Mouse (Mus musculus) heart, embryonic 12.5 days (tissue): ENCODE data around the gene Spryd7. TPM values are rescaled to one million over a fixed set of nuclear protein-coding genes. Genes with fewer than 3 reads are reported as not detected.
"Not testable (repeated sequence)": the region's sequence is repeated elsewhere in the genome, so short reads cannot be mapped to it uniquely, and the experiment has no call there.

ENCODE experiments used
- ATAC-seq: fragments of 200-750 bp; cut with Nextera tagmentation; 2 replicates; pipeline ENCODE4 v1.8.0; 2017; ENCODE audit warnings: moderate TSS enrichment, moderate library complexity; ENCODE audit not compliant: insufficient number of reproducible peaks, low FRiP score
- H3K27ac ChIP-seq: fragments of 300-500 bp; sonication (generic); 2 replicates; pipeline ENCODE4 v1.5.1; 2016; ENCODE audit warnings: mild to moderate bottlenecking, moderate library complexity; ENCODE audit not compliant: poor library complexity, severe bottlenecking
- H3K27me3 ChIP-seq: fragments of 300-500 bp; sonication (generic); replicated peaks from 2 replicates; pipeline ENCODE4 v1.6.1; 2016; ENCODE audit warnings: mild to moderate bottlenecking, moderate library complexity
- H3K36me3 ChIP-seq: fragments of 300-500 bp; sonication (generic); 2 replicates; pipeline ENCODE4 v1.6.1; 2016; ENCODE audit warnings: mild to moderate bottlenecking, moderate library complexity
- H3K4me1 ChIP-seq: fragments of 300-500 bp; sonication (generic); replicated peaks from 2 replicates; pipeline ENCODE4 v1.6.1; 2016; ENCODE audit warnings: mild to moderate bottlenecking
- H3K4me2 ChIP-seq: fragments of 300-500 bp; sonication (generic); 2 replicates; pipeline ENCODE4 v1.6.1; 2016; ENCODE audit warnings: mild to moderate bottlenecking, moderate library complexity
- H3K4me3 ChIP-seq: fragments of 300-500 bp; sonication (generic); 2 replicates; pipeline ENCODE4 v1.5.1; 2016; ENCODE audit warnings: mild to moderate bottlenecking
- H3K9ac ChIP-seq: fragments of 300-500 bp; sonication (generic); 2 replicates; pipeline ENCODE4 v1.6.1; 2016; ENCODE audit warnings: mild to moderate bottlenecking, moderate library complexity
- H3K9me3 ChIP-seq: fragments of 300-500 bp; sonication (generic); replicated peaks from 2 replicates; pipeline ENCODE4 v1.6.1; 2016; ENCODE audit warnings: mild to moderate bottlenecking, moderate library complexity
- WGBS: fragments of 180-500 bp; shearing (Covaris S2); methylation state at CpG from one replicate; pipeline ENCODE4 v1.1.7; 2016; 5-methylcytosine and 5-hydroxymethylcytosine counted together
- polyA plus RNA-seq: library from polyadenylated mRNA; unstranded; fragments of >200 nt; fragmentation: Nextera tagmentation; extraction: Ambion mirVana; gene quantifications from 2 replicates; pipeline ENCODE4 v1.2.1, GENCODE M21; 2016

Gene Spryd7
- polyA plus RNA-seq, 1 experiment from 2014 or later: 25.3 TPM

- Histone ChIP-seq H3K9me3 (no peaks in the 10 kb centered on the region), H3K27ac (no peak overlapping the region), H3K4me2 (no peak overlapping the region), H3K27me3 (no peaks in the 10 kb centered on the region), H3K9ac (no peak overlapping the region), H3K4me3 (no peak overlapping the region), H3K4me1 (no peaks in the 10 kb centered on the region), H3K36me3 (no peaks in the 10 kb centered on the region)
- 76% methylated on average over 10 of the region's 10 CpGs for WGBS
- ATAC-seq: no peak
Observed at GRCm38 (mm10) chr14:61575066-61575465, 18.4 kb upstream of the Spryd7 start.

DNA sequence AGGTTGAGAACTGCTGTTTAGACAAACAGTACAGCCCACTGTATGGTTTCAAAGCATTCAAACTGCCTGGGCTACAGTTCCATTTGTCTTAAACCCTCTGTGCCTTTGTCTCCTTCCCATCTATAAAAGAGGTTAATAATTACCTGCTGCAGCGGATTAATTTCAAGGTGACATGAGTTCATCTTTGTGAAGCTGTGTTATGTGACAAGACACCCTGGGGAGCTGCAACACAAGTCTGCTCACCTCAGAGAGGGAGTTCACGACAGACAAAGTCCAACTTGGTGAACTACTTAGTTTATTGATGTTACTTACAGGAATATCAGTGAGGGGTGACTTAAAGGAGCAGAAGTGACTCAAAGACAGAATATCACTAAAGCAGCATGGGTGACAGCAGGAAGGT lies 15.4 kb upstream of the Spryd7 start:
- Histone ChIP-seq H3K27ac (no peak overlapping the region), H3K4me1 (no peaks in the 10 kb centered on the region), H3K9ac (no peak overlapping the region), H3K36me3 (no peaks in the 10 kb centered on the region), H3K4me2 (no peak overlapping the region), H3K9me3 (no peaks in the 10 kb centered on the region), H3K4me3 (no peak overlapping the region), H3K27me3 (no peaks in the 10 kb centered on the region)
- ATAC-seq: no peak
- WGBS: 80% methylated on average over 2 of the region's 2 CpGs

- WGBS: 11% methylated on average over 4 of the region's 4 CpGs
- ATAC-seq: no peak
Observed at GRCm38 (mm10) chr14:61571366-61571765, 14.7 kb upstream of the Spryd7 start.

DNA sequence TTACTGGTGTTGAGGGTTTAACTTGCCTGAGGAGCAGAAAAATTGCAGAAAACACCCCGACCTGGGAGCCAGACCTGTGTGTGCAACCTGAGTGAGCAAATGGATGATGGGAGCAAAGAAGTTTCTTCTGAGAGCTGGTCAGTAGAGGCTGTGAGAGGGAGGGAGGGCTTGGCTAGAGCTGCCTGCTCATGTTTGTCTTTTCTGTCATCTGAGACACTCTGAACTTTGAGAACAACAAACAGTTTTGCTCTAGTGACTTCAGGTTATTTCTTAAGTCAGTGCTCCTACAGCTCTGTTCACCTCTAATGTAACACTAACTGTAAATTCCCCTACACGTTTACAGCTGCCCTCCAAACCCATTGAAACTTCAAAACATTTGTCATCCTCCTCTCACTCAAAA lies 12.7 kb upstream of the Spryd7 start:
- H3K9me3 ChIP-seq: no peaks in the 10 kb centered on the region
- no peaks in the 10 kb centered on the region for H3K27me3 ChIP-seq
- no peak overlapping the region for H3K4me2 ChIP-seq
- no peaks in the 10 kb centered on the region for H3K4me1 ChIP-seq
- H3K36me3 ChIP-seq: no peaks in the 10 kb centered on the region
- H3K9ac ChIP-seq: no peak overlapping the region
- 67% methylated on average over 2 of the region's 2 CpGs for WGBS
- no peak for ATAC-seq
- no peak overlapping the region for H3K27ac ChIP-seq
- no peak overlapping the region for H3K4me3 ChIP-seq

More at GRCm38 (mm10) chr14:61571366-61571765, 14.7 kb upstream of the Spryd7 start:
- Histone ChIP-seq H3K4me1 (no peaks in the 10 kb centered on the region), H3K36me3 (no peaks in the 10 kb centered on the region), H3K4me2 (no peak overlapping the region), H3K27ac (no peak overlapping the region), H3K27me3 (no peaks in the 10 kb centered on the region), H3K9ac (no peak overlapping the region), H3K9me3 (no peaks in the 10 kb centered on the region), H3K4me3 (no peak overlapping the region)

- H3K9ac ChIP-seq, H3K27me3 ChIP-seq, H3K36me3 ChIP-seq, ATAC-seq, H3K4me3 ChIP-seq, H3K4me1 ChIP-seq, H3K27ac ChIP-seq, H3K9me3 ChIP-seq, H3K4me2 ChIP-seq: not testable (repeated sequence)
- 72% methylated on average over 4 of the region's 4 CpGs for WGBS
Observed at GRCm38 (mm10) chr14:61566211-61566610, 9.5 kb upstream of the Spryd7 start.

DNA sequence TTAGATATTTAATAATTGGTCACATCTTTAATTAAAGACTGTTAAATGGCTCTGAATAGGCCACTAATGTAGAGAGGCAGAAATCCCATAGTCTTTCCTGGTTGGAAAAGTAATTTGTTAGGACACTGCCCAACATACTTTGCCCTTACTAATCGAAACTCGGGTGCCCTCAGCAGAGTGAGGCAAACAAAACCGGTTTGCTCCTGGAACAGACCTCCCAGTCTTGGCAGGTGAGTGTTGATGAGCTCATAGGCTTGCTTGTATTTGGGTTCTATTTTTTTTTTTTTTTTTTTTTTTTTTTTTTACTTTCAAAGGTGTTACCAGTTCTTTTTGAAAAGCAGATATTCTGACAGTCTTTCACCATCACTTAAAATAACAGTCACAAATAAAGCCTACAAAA lies 3.2 kb upstream of the Spryd7 start:
- 0 out of 2 replicates have a peak, but pooled peaks cover 3% of the 10 kb centered on the region for H3K9me3 ChIP-seq
- 61% methylated on average over 3 of the region's 3 CpGs for WGBS
- H3K4me1 ChIP-seq: peaks cover 2% of the 10 kb centered on the region; the same call in 1 of the 2 replicates
- H3K4me3 ChIP-seq: no peak overlapping the region
- no peak overlapping the region for H3K4me2 ChIP-seq
- H3K27me3 ChIP-seq: no peaks in the 10 kb centered on the region
- no peaks in the 10 kb centered on the region for H3K36me3 ChIP-seq
- H3K9ac ChIP-seq: no peak overlapping the region
- ATAC-seq: no peak
- H3K27ac ChIP-seq: no peak overlapping the region

DNA sequence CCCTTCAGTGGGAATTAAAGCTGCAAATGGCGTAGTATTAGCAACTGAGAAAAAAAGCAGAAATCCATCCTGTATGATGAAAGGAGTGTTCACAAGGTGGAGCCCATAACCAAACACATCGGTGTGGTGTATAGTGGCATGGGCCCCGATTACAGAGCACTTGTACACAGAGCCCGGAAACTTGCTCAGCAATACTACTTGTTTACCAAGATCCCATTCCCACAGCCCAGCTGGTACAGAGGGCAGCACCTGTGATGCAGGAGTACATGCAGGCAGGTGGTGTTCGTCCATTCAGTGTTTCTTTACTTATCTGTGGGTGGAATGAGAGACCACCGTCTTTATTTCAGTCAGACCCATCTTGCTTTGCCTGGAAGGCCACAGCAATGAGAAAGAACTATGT lies 2.2 kb upstream of the Spryd7 start:
- Histone ChIP-seq H3K27ac (no peak overlapping the region), H3K9me3 (0 out of 2 replicates have a peak, but pooled peaks cover 3% of the 10 kb centered on the region), H3K9ac (no peak overlapping the region), H3K36me3 (no peaks in the 10 kb centered on the region), H3K4me3 (no peak overlapping the region), H3K4me2 (no peak overlapping the region), H3K4me1 (peaks cover 2% of the 10 kb centered on the region; the same call in 1 of the 2 replicates), H3K27me3 (no peaks in the 10 kb centered on the region)
- WGBS: 87% methylated on average over 6 of the region's 6 CpGs
- ATAC-seq: no peak

- Histone ChIP-seq H3K27ac (peak overlapping the region; percentile 81), H3K36me3 (no peaks in the 10 kb centered on the region), H3K4me2 (peak overlapping the region; percentile 74), H3K27me3 (no peaks in the 10 kb centered on the region), H3K9me3 (no peaks in the 10 kb centered on the region), H3K9ac (peak overlapping the region; percentile 76), H3K4me3 (peak overlapping the region; percentile 72), H3K4me1 (peaks cover 2% of the 10 kb centered on the region; the same call in 1 of the 2 replicates)
- WGBS: 3% methylated on average over 6 of the region's 6 CpGs
- ATAC-seq: no peak
Observed at GRCm38 (mm10) chr14:61555931-61556288, 776 bp downstream of the Spryd7 start.

- H3K36me3 ChIP-seq: peaks cover 23% of the 10 kb centered on the region
- no peaks in the 10 kb centered on the region for H3K9me3 ChIP-seq
- no peaks in the 10 kb centered on the region for H3K27me3 ChIP-seq
- H3K9ac ChIP-seq: no peak overlapping the region
- no peak overlapping the region for H3K4me2 ChIP-seq
- ATAC-seq: no peak
- no peak overlapping the region for H3K4me3 ChIP-seq
- 82% methylated on average over 1 of the region's 1 CpGs for WGBS
- H3K27ac ChIP-seq: no peak overlapping the region
- no peaks in the 10 kb centered on the region for H3K4me1 ChIP-seq
Observed at GRCm38 (mm10) chr14:61548614-61549013, 8.1 kb downstream of the Spryd7 start.

DNA sequence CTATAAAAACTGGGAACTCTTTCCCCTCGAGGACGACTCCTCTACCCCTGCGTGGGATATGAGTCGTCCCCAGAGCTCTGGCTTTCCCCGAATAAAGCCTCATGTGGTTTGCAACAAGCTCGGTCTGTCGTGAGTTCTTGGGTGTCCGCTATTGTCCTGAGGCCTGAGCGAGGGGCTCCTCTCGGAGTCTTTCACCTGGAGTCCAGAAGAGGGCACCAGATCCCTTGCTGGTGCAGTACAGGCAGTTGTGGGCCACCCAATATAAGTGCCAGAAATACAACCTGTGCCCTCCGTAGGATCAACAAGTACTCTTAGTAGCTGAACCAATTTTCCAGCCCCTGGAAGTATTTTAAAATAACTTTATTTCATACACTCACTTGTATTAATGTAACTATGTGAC lies 18.9 kb downstream of the Spryd7 start:
- not testable (repeated sequence) for H3K4me3 ChIP-seq, H3K9ac ChIP-seq, H3K9me3 ChIP-seq, H3K27ac ChIP-seq, H3K27me3 ChIP-seq, H3K4me2 ChIP-seq, H3K4me1 ChIP-seq, ATAC-seq
- WGBS: 87% methylated on average over 11 of the region's 11 CpGs
- H3K36me3 ChIP-seq: peaks cover 17% of the 10 kb centered on the region

DNA sequence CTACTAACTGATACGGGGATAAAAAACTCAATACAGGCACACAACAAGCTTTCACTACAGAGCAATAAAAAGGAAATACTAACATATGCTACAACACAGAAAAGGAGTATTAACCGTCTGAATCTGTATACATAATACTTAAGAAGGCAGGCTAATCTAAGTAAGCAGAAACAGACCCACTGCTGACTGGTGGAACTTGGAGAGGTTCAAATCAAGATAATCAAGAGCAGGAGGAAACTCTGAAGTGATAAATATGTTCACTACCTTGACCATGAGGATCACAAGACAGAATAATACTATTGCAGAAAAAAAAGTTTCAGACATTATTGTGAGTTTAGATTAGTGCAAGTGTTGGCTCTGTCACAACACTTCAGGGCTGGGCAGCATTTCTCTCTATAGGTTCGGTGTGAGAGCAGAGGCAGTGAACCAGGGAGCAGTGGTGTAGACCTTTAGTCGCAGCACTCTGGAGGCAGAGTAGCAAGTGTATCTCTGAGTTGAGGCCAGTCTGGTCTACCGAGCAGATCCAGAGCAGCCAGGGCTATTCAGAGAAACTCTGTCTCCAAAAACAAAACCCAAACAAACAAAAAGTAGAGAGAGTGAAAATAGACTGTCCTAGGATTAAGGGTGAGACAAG lies 19.9 kb downstream of the Spryd7 start:
- no peak for ATAC-seq
- Histone ChIP-seq H3K9ac (no peak overlapping the region), H3K27me3 (no peaks in the 10 kb centered on the region), H3K27ac (no peak overlapping the region), H3K9me3 (0 out of 2 replicates have a peak, but pooled peaks cover 4% of the 10 kb centered on the region), H3K4me1 (no peaks in the 10 kb centered on the region), H3K4me2 (no peak overlapping the region), H3K36me3 (peaks cover 17% of the 10 kb centered on the region), H3K4me3 (no peak overlapping the region)
- WGBS: 79% methylated on average over 5 of the region's 5 CpGs

- Histone ChIP-seq H3K27me3 (no peaks in the 10 kb centered on the region), H3K27ac (no peak overlapping the region), H3K36me3 (peaks cover 17% of the 10 kb centered on the region), H3K9me3 (0 out of 2 replicates have a peak, but pooled peaks cover 4% of the 10 kb centered on the region), H3K4me1 (peaks cover 6% of the 10 kb centered on the region), H3K4me3 (no peak overlapping the region), H3K4me2 (no peak overlapping the region), H3K9ac (no peak overlapping the region)
- no peak for ATAC-seq
- 83% methylated on average over 3 of the region's 3 CpGs for WGBS
Observed at GRCm38 (mm10) chr14:61535811-61536210, 20.9 kb downstream of the Spryd7 start.
